Mouse (Mus musculus) ES-Bruce4 (cell line): ENCODE measurements around the gene Rpl4. TPM values are rescaled to one million over a fixed set of nuclear protein-coding genes. Genes with fewer than 3 reads are reported as not detected.

Experiments used
- H3K27ac ChIP-seq: 2 replicates; pipeline ENCODE4 v1.5.1; 2012; ENCODE audit warnings: low read length, inconsistent platforms; ENCODE audit not compliant: insufficient read depth
- H3K27me3 ChIP-seq: 2 replicates; pipeline ENCODE4 v1.6.1; 2012; ENCODE audit warnings: mild to moderate bottlenecking, low read length, inconsistent platforms; ENCODE audit not compliant: control insufficient read depth, poor library complexity, insufficient read depth, severe bottlenecking
- H3K36me3 ChIP-seq: 2 replicates; pipeline ENCODE4 v1.6.1; 2012; ENCODE audit warnings: inconsistent platforms, mild to moderate bottlenecking, low read length, moderate library complexity; ENCODE audit not compliant: control insufficient read depth, poor library complexity, insufficient read depth, severe bottlenecking
- H3K4me1 ChIP-seq: one replicate; pipeline ENCODE4 v1.8.1; 2011; ENCODE audit warnings: low read length; ENCODE audit not compliant: control insufficient read depth, insufficient read depth
- H3K4me3 ChIP-seq: 2 replicates; pipeline ENCODE4 v1.5.1; 2011; ENCODE audit warnings: low read depth, mild to moderate bottlenecking, low read length
- H3K9ac ChIP-seq: 2 replicates; pipeline ENCODE4 v1.6.1; 2012; ENCODE audit warnings: low read depth, mild to moderate bottlenecking, inconsistent platforms; ENCODE audit not compliant: poor library complexity, severe bottlenecking
- H3K9me3 ChIP-seq: replicated peaks from 2 replicates; pipeline ENCODE4 v1.6.1; 2012; ENCODE audit warnings: mild to moderate bottlenecking, low read length, inconsistent platforms; ENCODE audit not compliant: control insufficient read depth, poor library complexity, insufficient read depth, severe bottlenecking
- CTCF ChIP-seq: IDR thresholded peaks from one replicate; pipeline ENCODE4 v1.8.1; 2011; ENCODE audit warnings: low read depth, low read length
- EP300 ChIP-seq: IDR thresholded peaks from 2 replicates; pipeline ENCODE4 v1.6.1; 2011; ENCODE audit warnings: low read depth, low read length; ENCODE audit not compliant: insufficient read depth
- POLR2A ChIP-seq: IDR thresholded peaks from one replicate; pipeline ENCODE4 v1.8.1; 2011; ENCODE audit warnings: low read length; ENCODE audit not compliant: insufficient read depth
- polyA plus RNA-seq: library from polyadenylated mRNA; stranded (reverse); fragments of >200 nt; gene quantifications from 2 replicates; pipeline ENCODE4 v1.2.4, GENCODE M21; 2011; ENCODE audit warnings: low read depth; ENCODE audit not compliant: missing spikeins, insufficient read depth, insufficient read length

Gene Rpl4
- polyA plus RNA-seq, 1 experiment, result 3,163 TPM

GRCm38 (mm10) chr9:64199897-64200296 lies 26.7 kb downstream of the Rpl4 start:
- peak overlapping the region; percentile 81 for H3K27ac ChIP-seq
- no peak overlapping the region for H3K4me3 ChIP-seq
- H3K9ac ChIP-seq, result no peak overlapping the region
- peaks cover 10% of the 10 kb centered on the region for H3K36me3 ChIP-seq
- no peak for TF ChIP-seq POLR2A
- no peaks in the 10 kb centered on the region for H3K27me3 ChIP-seq
- no peaks in the 10 kb centered on the region for H3K9me3 ChIP-seq
- peaks cover 19% of the 10 kb centered on the region for H3K4me1 ChIP-seq

GRCm38 (mm10) chr9:64202331-64202730 lies 29.2 kb downstream of the Rpl4 start:
- no peak overlapping the region for H3K9ac ChIP-seq
- H3K4me3 ChIP-seq, result no peak overlapping the region
- 0 out of 2 replicates have a peak overlapping the region, but pooled peaks have one; percentile 51 for H3K27ac ChIP-seq
- peaks cover 14% of the 10 kb centered on the region for H3K4me1 ChIP-seq
- no peak for TF ChIP-seq CTCF
- no peak for TF ChIP-seq EP300
- no peak for TF ChIP-seq POLR2A
- no peaks in the 10 kb centered on the region for H3K9me3 ChIP-seq
- no peaks in the 10 kb centered on the region for H3K27me3 ChIP-seq
- H3K36me3 ChIP-seq, result peaks cover 18% of the 10 kb centered on the region

DNA sequence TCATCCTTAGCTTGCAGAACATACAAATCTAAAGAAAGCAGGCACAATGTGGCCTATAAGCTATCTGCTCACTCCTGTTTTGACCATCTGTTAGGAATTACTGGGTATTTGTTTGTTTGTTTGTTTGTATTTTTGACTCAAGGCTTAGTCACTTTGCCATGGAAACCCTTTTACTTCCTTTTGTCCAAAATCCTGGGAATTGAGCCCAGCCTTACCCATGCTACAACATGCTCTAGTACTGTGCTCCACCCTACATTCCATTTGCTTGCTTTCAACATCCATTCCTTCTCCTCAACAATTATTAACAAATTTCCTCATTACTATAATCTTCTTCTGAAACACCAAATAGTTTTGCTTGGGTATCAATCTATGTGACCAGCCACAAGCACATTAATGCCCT lies 29.7 kb downstream of the Rpl4 start:
- H3K9me3 ChIP-seq, result no peaks in the 10 kb centered on the region
- H3K4me3 ChIP-seq, result no peak overlapping the region
- H3K27ac ChIP-seq, result 0 out of 2 replicates have a peak overlapping the region, but pooled peaks have one; percentile 51
- H3K9ac ChIP-seq, result no peak overlapping the region
- no peaks in the 10 kb centered on the region for H3K27me3 ChIP-seq
- peaks cover 10% of the 10 kb centered on the region for H3K4me1 ChIP-seq
- TF ChIP-seq CTCF, result no peak
- TF ChIP-seq POLR2A, result no peak
- no peak for TF ChIP-seq EP300
- peaks cover 18% of the 10 kb centered on the region for H3K36me3 ChIP-seq

DNA sequence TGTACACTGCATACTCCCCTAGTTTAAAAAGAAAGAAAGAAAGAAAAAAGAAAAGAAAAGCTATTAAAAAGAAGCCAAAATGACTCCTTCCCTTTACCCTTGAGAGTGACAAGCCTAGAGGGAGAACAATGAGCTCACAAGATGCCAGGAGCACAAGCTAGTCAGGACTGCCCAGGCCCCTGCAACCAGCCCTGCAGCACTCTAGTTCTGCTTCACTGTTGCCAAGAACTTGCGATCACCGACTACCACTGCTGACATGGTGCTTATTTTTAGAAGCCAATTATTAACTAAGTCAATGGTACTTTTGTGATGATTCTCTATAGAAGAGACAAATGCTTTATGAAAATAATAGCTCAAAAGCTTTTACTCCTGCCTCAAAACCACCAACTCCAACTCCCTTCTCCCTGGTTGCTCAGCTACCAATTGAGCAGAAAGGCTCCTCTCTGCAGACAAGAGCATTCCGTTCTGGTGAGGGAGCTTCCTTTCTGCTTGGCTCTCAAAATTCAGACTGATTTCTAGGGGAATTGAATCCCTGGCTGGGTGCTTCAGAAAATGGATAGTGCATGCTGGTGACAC lies 34.4 kb downstream of the Rpl4 start:
- H3K9ac ChIP-seq, result no peak overlapping the region
- H3K36me3 ChIP-seq, result peaks cover 45% of the 10 kb centered on the region
- H3K27me3 ChIP-seq, result no peaks in the 10 kb centered on the region
- H3K9me3 ChIP-seq, result no peaks in the 10 kb centered on the region
- TF ChIP-seq POLR2A (no peak), EP300 (no peak), CTCF (no peak)
- H3K27ac ChIP-seq, result no peak overlapping the region
- H3K4me3 ChIP-seq, result no peak overlapping the region
- peaks cover under 1% of the 10 kb centered on the region for H3K4me1 ChIP-seq

DNA sequence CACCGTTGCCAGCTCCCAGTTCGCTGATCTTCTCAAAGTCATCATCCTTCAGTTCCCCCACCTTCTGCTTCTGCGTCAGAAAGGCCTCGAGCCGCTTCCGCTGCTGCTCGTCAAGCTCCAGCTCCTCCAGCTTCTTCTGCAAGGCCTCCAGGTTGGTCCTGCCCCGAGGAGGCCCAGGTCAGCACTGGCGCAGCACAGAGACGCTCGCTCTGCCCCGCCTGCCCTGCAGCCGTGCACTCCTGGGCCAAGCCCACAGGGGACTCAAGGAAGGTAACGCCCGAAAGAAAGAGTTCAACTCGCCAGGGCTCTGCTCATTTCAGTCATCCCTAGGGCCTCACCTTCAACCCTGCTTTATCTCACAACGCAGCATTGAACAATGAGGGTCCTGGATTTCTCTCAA lies 41.3 kb downstream of the Rpl4 start:
- Histone ChIP-seq H3K36me3 (peaks cover 26% of the 10 kb centered on the region), H3K27ac (0 out of 2 replicates have a peak overlapping the region, but pooled peaks have one; percentile 3), H3K4me1 (peaks cover 3% of the 10 kb centered on the region), H3K9ac (no peak overlapping the region), H3K4me3 (no peak overlapping the region), H3K27me3 (no peaks in the 10 kb centered on the region), H3K9me3 (no peaks in the 10 kb centered on the region)
- TF ChIP-seq EP300 (no peak), CTCF (no peak), POLR2A (no peak)

DNA sequence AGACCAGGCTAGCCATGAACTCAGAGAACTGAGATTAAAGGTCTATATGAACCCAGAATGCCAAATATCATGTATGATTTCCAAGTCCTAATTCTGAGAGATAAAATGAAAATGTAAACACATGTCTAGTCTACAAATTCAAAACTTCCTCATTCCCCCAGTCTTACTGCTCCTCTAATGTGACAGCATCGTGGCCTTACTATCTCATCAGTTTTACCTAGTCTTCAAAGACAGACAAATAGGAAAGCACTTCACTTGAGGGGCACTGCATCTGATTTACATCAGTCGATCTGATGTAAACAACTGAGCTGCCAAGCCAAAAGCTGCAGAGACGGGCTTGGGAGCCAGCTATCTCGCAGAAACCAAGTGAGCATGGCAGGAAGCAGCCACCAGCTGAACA lies 42.9 kb downstream of the Rpl4 start:
- Histone ChIP-seq H3K9ac (no peak overlapping the region), H3K4me1 (peaks cover 5% of the 10 kb centered on the region), H3K27me3 (no peaks in the 10 kb centered on the region), H3K36me3 (peaks cover 19% of the 10 kb centered on the region), H3K4me3 (no peak overlapping the region), H3K9me3 (no peaks in the 10 kb centered on the region), H3K27ac (no peak overlapping the region)
- TF ChIP-seq EP300 (no peak), CTCF (no peak), POLR2A (no peak)
